Mouse (Mus musculus): Measurements from ENCODE around the gene Ifit3. TPM values are rescaled to one million over a fixed set of nuclear protein-coding genes. Genes with fewer than 3 reads are reported as not detected.
A peak's percentile ranks its signal among the peaks of the same experiment; 100 is the strongest.
"Not testable (repeated sequence)": the region's sequence is repeated elsewhere in the genome, so short reads cannot be mapped to it uniquely, and the experiment has no call there.

Ifit3 gene
- polyA plus RNA-seq, 1 experiment from 2014 or later, result 0.70 TPM

DNA sequence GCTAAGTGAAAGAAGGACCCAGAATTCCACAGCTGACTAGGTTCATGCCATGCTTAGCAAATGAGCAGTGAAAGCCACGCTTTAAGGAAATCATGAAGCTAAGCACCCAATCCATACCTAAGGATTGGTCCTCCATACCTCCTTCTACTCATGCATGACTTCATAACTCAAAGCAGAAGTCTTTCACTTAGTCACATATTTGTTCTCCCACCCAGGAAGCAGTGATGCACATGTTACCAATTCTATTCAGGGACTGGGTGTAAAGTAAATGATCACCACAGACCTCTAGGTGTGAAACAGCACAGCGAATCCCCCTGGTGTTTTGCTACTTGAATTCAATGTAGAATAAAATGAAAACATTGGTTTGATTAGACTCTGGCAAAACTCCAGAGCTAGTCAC is 635 bp upstream of the Ifit3 start:
- not testable (repeated sequence) for H3K27me3 ChIP-seq (ENCODE audit: control insufficient read depth, insufficient read depth, low read depth, low read length); H3K4me3 ChIP-seq (ENCODE audit: low read length); H3K4me1 ChIP-seq (replicated peaks; ENCODE audit: control insufficient read depth, insufficient read depth, low read length); H3K27ac ChIP-seq (ENCODE audit: low read length); H3K4me2 ChIP-seq (ENCODE audit: low read depth, low read length); H3K9me3 ChIP-seq (ENCODE audit: control insufficient read depth, low read length); H3K9ac ChIP-seq (ENCODE audit: low read length); ATAC-seq (ENCODE audit: low read depth); H3K36me3 ChIP-seq (ENCODE audit: control insufficient read depth, insufficient read depth, low read length)
- WGBS, result 79% methylated on average over 2 of the region's 2 CpGs

- H3K27ac ChIP-seq (ENCODE audit: low read length); H3K4me3 ChIP-seq (ENCODE audit: low read length); ATAC-seq (ENCODE audit: low read depth); H3K36me3 ChIP-seq (ENCODE audit: control insufficient read depth, insufficient read depth, low read length); H3K9ac ChIP-seq (ENCODE audit: low read length); H3K4me1 ChIP-seq (replicated peaks; ENCODE audit: control insufficient read depth, insufficient read depth, low read length); H3K4me2 ChIP-seq (ENCODE audit: low read depth, low read length); H3K27me3 ChIP-seq (ENCODE audit: control insufficient read depth, insufficient read depth, low read depth, low read length); H3K9me3 ChIP-seq (ENCODE audit: control insufficient read depth, low read length): not testable (repeated sequence)
- 54% methylated on average over 5 of the region's 5 CpGs for WGBS
These were observed 2.6 kb downstream of the Ifit3 start for GRCm38 (mm10) chr19:34585740-34586458.

GRCm38 (mm10) chr19:34587898-34588692 is 4.8 kb downstream of the Ifit3 start:
- peak; percentile 67 for ATAC-seq (ENCODE audit: low read depth)
- not testable (repeated sequence) for H3K9ac ChIP-seq (ENCODE audit: low read length); H3K27ac ChIP-seq (ENCODE audit: low read length); H3K36me3 ChIP-seq (ENCODE audit: control insufficient read depth, insufficient read depth, low read length); H3K4me3 ChIP-seq (ENCODE audit: low read length); H3K27me3 ChIP-seq (ENCODE audit: control insufficient read depth, insufficient read depth, low read depth, low read length); H3K4me1 ChIP-seq (replicated peaks; ENCODE audit: control insufficient read depth, insufficient read depth, low read length); H3K9me3 ChIP-seq (ENCODE audit: control insufficient read depth, low read length); H3K4me2 ChIP-seq (ENCODE audit: low read depth, low read length)
- 55% methylated on average over 6 of the region's 12 CpGs for WGBS

- no peaks in the 10 kb centered on the region for H3K27me3 ChIP-seq (ENCODE audit: control insufficient read depth, insufficient read depth, low read depth, low read length)
- H3K4me1 ChIP-seq (replicated peaks; ENCODE audit: control insufficient read depth, insufficient read depth, low read length), result no peaks in the 10 kb centered on the region
- no peak overlapping the region for H3K27ac ChIP-seq (ENCODE audit: low read length)
- no peak overlapping the region for H3K4me2 ChIP-seq (ENCODE audit: low read depth, low read length)
- H3K9me3 ChIP-seq (ENCODE audit: control insufficient read depth, low read length), result no peaks in the 10 kb centered on the region
- ATAC-seq (ENCODE audit: low read depth), result no peak
- H3K4me3 ChIP-seq (ENCODE audit: low read length), result no peak overlapping the region
- H3K9ac ChIP-seq (ENCODE audit: low read length), result no peak overlapping the region
- no peaks in the 10 kb centered on the region for H3K36me3 ChIP-seq (ENCODE audit: control insufficient read depth, insufficient read depth, low read length)
These were observed 5.6 kb downstream of the Ifit3 start for GRCm38 (mm10) chr19:34588959-34589358.

DNA sequence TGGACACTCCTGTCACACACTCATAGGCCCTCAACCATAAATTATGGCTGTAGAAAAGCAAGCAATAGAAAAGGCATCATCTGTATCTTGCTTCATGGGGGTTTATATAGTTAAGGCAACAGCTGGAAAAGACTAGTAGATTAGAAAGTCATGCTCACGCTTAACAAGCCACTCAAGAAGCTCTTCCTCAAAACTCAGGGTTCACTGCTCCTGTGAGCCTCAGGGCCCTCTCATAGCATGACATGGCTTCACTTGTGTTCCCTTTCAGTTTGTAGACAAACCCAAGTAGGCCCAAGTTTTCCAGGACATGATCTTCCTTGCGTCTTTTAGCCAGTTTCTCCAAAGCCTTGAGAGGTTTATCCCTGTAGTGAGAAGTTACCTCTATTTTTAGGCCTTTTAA is 10.1 kb downstream of the Ifit3 start:
- Histone ChIP-seq H3K27ac (ENCODE audit: low read length) (no peak overlapping the region), H3K9me3 (ENCODE audit: control insufficient read depth, low read length) (no peaks in the 10 kb centered on the region), H3K4me2 (ENCODE audit: low read depth, low read length) (no peak overlapping the region), H3K4me3 (ENCODE audit: low read length) (no peak overlapping the region), H3K36me3 (ENCODE audit: control insufficient read depth, insufficient read depth, low read length) (no peaks in the 10 kb centered on the region), H3K9ac (ENCODE audit: low read length) (no peak overlapping the region), H3K27me3 (ENCODE audit: control insufficient read depth, insufficient read depth, low read depth, low read length) (no peaks in the 10 kb centered on the region), H3K4me1 (replicated peaks; ENCODE audit: control insufficient read depth, insufficient read depth, low read length) (peaks cover 2% of the 10 kb centered on the region)
- no peak for ATAC-seq (ENCODE audit: low read depth)
- WGBS, result 85% methylated on average over 2 of the region's 2 CpGs

GRCm38 (mm10) chr19:34594523-34594922 is 11.2 kb downstream of the Ifit3 start:
- ATAC-seq (ENCODE audit: low read depth), result 0 out of 2 replicates have a peak, but pooled peaks have one; percentile 27
- H3K9ac ChIP-seq (ENCODE audit: low read length); H3K27ac ChIP-seq (ENCODE audit: low read length); H3K4me2 ChIP-seq (ENCODE audit: low read depth, low read length); H3K9me3 ChIP-seq (ENCODE audit: control insufficient read depth, low read length); H3K4me3 ChIP-seq (ENCODE audit: low read length); H3K27me3 ChIP-seq (ENCODE audit: control insufficient read depth, insufficient read depth, low read depth, low read length); H3K4me1 ChIP-seq (replicated peaks; ENCODE audit: control insufficient read depth, insufficient read depth, low read length); H3K36me3 ChIP-seq (ENCODE audit: control insufficient read depth, insufficient read depth, low read length): not testable (repeated sequence)
- 73% methylated on average over 3 of the region's 3 CpGs for WGBS

DNA sequence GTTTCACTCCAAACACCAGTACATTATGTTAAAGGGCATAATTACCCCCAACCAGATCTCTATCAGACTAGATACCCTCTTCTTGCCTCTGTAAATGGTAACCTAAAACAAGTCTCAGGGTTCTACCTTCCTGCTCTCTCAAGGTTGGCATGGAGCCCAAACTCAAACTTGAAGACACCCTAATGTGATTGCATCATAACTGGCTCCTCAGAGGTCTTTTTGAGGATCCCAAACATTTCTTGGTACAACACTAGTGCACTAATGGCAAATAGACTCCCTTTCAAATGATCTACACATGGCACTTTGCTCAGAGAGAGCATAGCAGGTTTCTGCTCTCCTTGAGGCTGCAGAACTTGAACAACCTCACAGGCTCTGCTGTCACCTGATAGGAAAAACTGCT is 13.5 kb downstream of the Ifit3 start:
- no peaks in the 10 kb centered on the region for H3K36me3 ChIP-seq (ENCODE audit: control insufficient read depth, insufficient read depth, low read length)
- H3K4me2 ChIP-seq (ENCODE audit: low read depth, low read length), result no peak overlapping the region
- no peak overlapping the region for H3K27ac ChIP-seq (ENCODE audit: low read length)
- H3K27me3 ChIP-seq (ENCODE audit: control insufficient read depth, insufficient read depth, low read depth, low read length), result no peaks in the 10 kb centered on the region
- H3K4me3 ChIP-seq (ENCODE audit: low read length), result no peak overlapping the region
- no peak for ATAC-seq (ENCODE audit: low read depth)
- peaks cover 4% of the 10 kb centered on the region for H3K4me1 ChIP-seq (replicated peaks; ENCODE audit: control insufficient read depth, insufficient read depth, low read length)
- no peaks in the 10 kb centered on the region for H3K9me3 ChIP-seq (ENCODE audit: control insufficient read depth, low read length)
- no peak overlapping the region for H3K9ac ChIP-seq (ENCODE audit: low read length)

DNA sequence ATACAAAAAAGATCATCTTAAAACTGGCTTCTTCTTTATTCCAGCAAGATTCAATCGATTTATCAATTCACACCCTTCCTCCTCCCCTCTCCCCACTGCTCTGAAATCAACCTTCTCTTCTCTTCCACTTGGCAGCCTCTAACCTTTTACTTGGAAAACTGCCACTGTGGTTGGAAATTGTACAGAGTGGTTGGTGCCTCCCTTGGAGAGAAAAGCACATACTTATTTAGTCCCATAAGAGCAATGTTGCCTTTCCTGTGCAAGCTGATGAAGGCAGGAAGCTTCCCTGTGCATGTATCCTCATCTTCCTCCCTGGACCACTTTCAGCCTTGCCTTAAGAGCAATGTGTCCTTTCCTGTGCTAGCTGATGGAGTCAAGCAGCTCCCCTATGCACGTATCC is 15.0 kb downstream of the Ifit3 start:
- Histone ChIP-seq H3K27ac (ENCODE audit: low read length) (no peak overlapping the region), H3K4me2 (ENCODE audit: low read depth, low read length) (no peak overlapping the region), H3K27me3 (ENCODE audit: control insufficient read depth, insufficient read depth, low read depth, low read length) (no peaks in the 10 kb centered on the region), H3K4me1 (replicated peaks; ENCODE audit: control insufficient read depth, insufficient read depth, low read length) (peaks cover 4% of the 10 kb centered on the region), H3K36me3 (ENCODE audit: control insufficient read depth, insufficient read depth, low read length) (no peaks in the 10 kb centered on the region), H3K4me3 (ENCODE audit: low read length) (no peak overlapping the region), H3K9ac (ENCODE audit: low read length) (no peak overlapping the region), H3K9me3 (ENCODE audit: control insufficient read depth, low read length) (no peaks in the 10 kb centered on the region)
- 63% methylated on average over 2 of the region's 2 CpGs for WGBS
- ATAC-seq (ENCODE audit: low read depth), result peak; percentile 64

DNA sequence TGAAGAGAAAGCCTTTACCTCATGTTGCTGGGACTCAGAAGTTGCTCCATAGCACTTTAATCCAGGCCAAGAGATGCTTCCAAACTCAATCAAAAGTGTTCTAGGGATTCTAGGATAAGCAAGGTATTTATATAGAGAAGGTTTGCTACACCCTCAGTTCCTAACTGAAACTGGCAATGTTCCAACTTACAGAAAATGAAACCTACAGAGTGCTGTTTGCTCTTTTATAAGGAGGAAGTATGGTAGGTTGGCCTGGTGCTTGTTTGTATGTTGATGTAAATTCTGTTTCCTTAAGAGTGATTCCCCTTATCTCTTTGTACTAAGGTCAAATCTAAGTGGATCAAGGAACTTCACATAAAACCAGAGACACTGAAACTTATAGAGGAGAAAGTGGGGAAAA is 15.9 kb downstream of the Ifit3 start:
- H3K27me3 ChIP-seq (ENCODE audit: control insufficient read depth, insufficient read depth, low read depth, low read length); H3K36me3 ChIP-seq (ENCODE audit: control insufficient read depth, insufficient read depth, low read length); H3K9me3 ChIP-seq (ENCODE audit: control insufficient read depth, low read length); H3K4me3 ChIP-seq (ENCODE audit: low read length); ATAC-seq (ENCODE audit: low read depth); H3K4me1 ChIP-seq (replicated peaks; ENCODE audit: control insufficient read depth, insufficient read depth, low read length); H3K27ac ChIP-seq (ENCODE audit: low read length); H3K9ac ChIP-seq (ENCODE audit: low read length); H3K4me2 ChIP-seq (ENCODE audit: low read depth, low read length): not testable (repeated sequence)
